Mouse (Mus musculus): Measurements from ENCODE around the gene Gm20765. TPM values are rescaled to one million over a fixed set of nuclear protein-coding genes. Genes with fewer than 3 reads are reported as not detected.
"Not testable (repeated sequence)": the region's sequence is repeated elsewhere in the genome, so short reads cannot be mapped to it uniquely, and the experiment has no call there.

The Gm20765 gene
- polyA plus RNA-seq (2016; fragmentation: Nextera tagmentation; extraction: Ambion mirVana): not detected in 2 replicates

GRCm38 (mm10) chr10:104185233-104185632, at the start of gene Gm20765:
TSS of gene Gm20765 (plus strand) at chr10:104185533.
- not testable (repeated sequence) for ATAC-seq (ENCODE audit: low FRiP score, low read depth); H3K4me1 ChIP-seq; H3K9me3 ChIP-seq; H3K9ac ChIP-seq (replicated peaks); H3K4me3 ChIP-seq; H3K4me2 ChIP-seq (replicated peaks); H3K27me3 ChIP-seq; H3K36me3 ChIP-seq; H3K27ac ChIP-seq (replicated peaks)
- no CpG with 5 or more reads among the region's 3 CpGs for WGBS

GRCm38 (mm10) chr10:104142687-104143086, 42.6 kb upstream of the Gm20765 start, which contains the start of gene Gm21293:
TSS of gene Gm21293 (plus strand) at chr10:104142987.
- H3K9me3 ChIP-seq; H3K4me2 ChIP-seq (replicated peaks); H3K27me3 ChIP-seq; H3K27ac ChIP-seq (replicated peaks); H3K4me1 ChIP-seq; H3K4me3 ChIP-seq; ATAC-seq (ENCODE audit: low FRiP score, low read depth); H3K36me3 ChIP-seq; H3K9ac ChIP-seq (replicated peaks): not testable (repeated sequence)
- no CpG with 5 or more reads among the region's 3 CpGs for WGBS

DNA sequence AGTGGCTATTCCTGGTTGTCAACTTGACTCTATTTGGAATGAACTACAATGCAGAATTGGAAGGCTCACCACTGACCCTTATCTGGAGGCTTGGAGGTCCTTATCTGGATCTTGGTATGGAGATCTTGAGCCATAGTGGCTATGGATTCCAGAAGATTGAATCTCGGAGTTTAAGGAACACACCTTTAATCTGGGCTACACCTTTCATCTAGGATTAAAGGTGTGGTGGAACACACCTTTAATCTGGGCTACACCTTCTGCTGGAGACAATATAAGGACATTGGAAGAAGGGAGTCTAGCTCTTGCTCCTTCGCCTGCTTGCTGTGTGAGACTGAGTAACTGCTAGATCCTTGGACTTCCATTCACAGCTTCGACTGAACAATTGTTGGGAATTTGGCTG, 34.1 kb upstream of the Gm20765 start, which contains the start of gene Gm6763:
TSS of gene Gm6763 (plus strand) at position 301 of the 400 bp plus-strand sequence.
- H3K9ac ChIP-seq (replicated peaks); H3K36me3 ChIP-seq; H3K9me3 ChIP-seq; H3K4me3 ChIP-seq; H3K4me2 ChIP-seq (replicated peaks); H3K27ac ChIP-seq (replicated peaks); H3K27me3 ChIP-seq; ATAC-seq (ENCODE audit: low FRiP score, low read depth); H3K4me1 ChIP-seq: not testable (repeated sequence)
- WGBS: no CpG with 5 or more reads among the region's 3 CpGs

DNA sequence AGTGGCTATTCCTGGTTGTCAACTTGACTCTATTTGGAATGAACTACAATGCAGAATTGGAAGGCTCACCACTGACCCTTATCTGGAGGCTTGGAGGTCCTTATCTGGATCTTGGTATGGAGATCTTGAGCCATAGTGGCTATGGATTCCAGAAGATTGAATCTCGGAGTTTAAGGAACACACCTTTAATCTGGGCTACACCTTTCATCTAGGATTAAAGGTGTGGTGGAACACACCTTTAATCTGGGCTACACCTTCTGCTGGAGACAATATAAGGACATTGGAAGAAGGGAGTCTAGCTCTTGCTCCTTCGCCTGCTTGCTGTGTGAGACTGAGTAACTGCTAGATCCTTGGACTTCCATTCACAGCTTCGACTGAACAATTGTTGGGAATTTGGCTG, 25.6 kb upstream of the Gm20765 start, which contains the start of gene Gm8764:
TSS of gene Gm8764 (plus strand) at position 301 of the 400 bp plus-strand sequence.
- not testable (repeated sequence) for H3K4me1 ChIP-seq; H3K9me3 ChIP-seq; H3K4me2 ChIP-seq (replicated peaks); ATAC-seq (ENCODE audit: low FRiP score, low read depth); H3K9ac ChIP-seq (replicated peaks); H3K4me3 ChIP-seq; H3K27ac ChIP-seq (replicated peaks); H3K27me3 ChIP-seq; H3K36me3 ChIP-seq
- WGBS: no CpG with 5 or more reads among the region's 3 CpGs

GRCm38 (mm10) chr10:104168215-104168614, 17.1 kb upstream of the Gm20765 start, which contains the start of gene Gm21304:
TSS of gene Gm21304 (plus strand) at chr10:104168515.
- not testable (repeated sequence) for ATAC-seq (ENCODE audit: low FRiP score, low read depth); H3K4me3 ChIP-seq; H3K27ac ChIP-seq (replicated peaks); H3K9me3 ChIP-seq; H3K27me3 ChIP-seq; H3K4me1 ChIP-seq; H3K4me2 ChIP-seq (replicated peaks); H3K36me3 ChIP-seq; H3K9ac ChIP-seq (replicated peaks)
- WGBS: no CpG with 5 or more reads among the region's 3 CpGs

DNA sequence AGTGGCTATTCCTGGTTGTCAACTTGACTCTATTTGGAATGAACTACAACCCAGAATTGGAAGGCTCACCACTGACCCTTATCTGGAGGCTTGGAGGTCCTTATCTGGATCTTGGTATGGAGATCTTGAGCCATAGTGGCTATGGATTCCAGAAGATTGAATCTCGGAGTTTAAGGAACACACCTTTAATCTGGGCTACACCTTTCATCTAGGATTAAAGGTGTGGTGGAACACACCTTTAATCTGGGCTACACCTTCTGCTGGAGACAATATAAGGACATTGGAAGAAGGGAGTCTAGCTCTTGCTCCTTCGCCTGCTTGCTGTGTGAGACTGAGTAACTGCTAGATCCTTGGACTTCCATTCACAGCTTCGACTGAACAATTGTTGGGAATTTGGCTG, 8.6 kb upstream of the Gm20765 start, which contains the start of gene Gm21312:
TSS of gene Gm21312 (plus strand) at position 301 of the 400 bp plus-strand sequence.
- H3K4me2 ChIP-seq (replicated peaks); ATAC-seq (ENCODE audit: low FRiP score, low read depth); H3K4me1 ChIP-seq; H3K27me3 ChIP-seq; H3K9me3 ChIP-seq; H3K27ac ChIP-seq (replicated peaks); H3K9ac ChIP-seq (replicated peaks); H3K4me3 ChIP-seq; H3K36me3 ChIP-seq: not testable (repeated sequence)
- WGBS: no CpG with 5 or more reads among the region's 3 CpGs

- H3K9me3 ChIP-seq; H3K4me2 ChIP-seq (replicated peaks); H3K4me1 ChIP-seq; H3K36me3 ChIP-seq; ATAC-seq (ENCODE audit: low FRiP score, low read depth); H3K4me3 ChIP-seq; H3K27ac ChIP-seq (replicated peaks); H3K27me3 ChIP-seq; H3K9ac ChIP-seq (replicated peaks): not testable (repeated sequence)
- WGBS: no CpG with 5 or more reads among the region's 3 CpGs
Observed at GRCm38 (mm10) chr10:104193742-104194141, 8.4 kb downstream of the Gm20765 start, which contains the start of gene Gm4340. TSS of gene Gm4340 (plus strand) at chr10:104194042.

DNA sequence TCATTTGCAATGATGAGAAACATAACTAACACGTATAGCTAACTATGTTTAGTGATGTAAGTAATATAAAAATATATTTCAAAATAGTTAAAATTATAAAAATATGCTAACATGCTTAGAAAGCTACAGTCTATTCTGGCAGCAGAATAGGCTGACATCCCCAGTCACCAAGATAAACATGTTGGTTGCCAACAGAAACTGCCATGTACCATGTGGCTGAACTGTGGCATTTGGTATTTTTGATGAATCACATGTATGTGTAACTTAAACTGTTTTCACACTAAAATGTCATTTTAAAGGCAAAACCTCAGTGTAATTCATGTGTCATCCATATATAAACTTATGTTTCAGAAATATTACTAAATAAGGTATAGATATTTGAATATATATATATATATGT, 24.3 kb downstream of the Gm20765 start:
- ATAC-seq (ENCODE audit: low FRiP score, low read depth): no peak
- no peaks in the 10 kb centered on the region for H3K27me3 ChIP-seq
- H3K4me3 ChIP-seq: no peak overlapping the region
- no peak overlapping the region for H3K9ac ChIP-seq (replicated peaks)
- H3K36me3 ChIP-seq: no peaks in the 10 kb centered on the region
- H3K27ac ChIP-seq (replicated peaks): no peak overlapping the region
- H3K4me2 ChIP-seq (replicated peaks): no peak overlapping the region
- H3K4me1 ChIP-seq: no peaks in the 10 kb centered on the region
- 90% methylated on average over 1 of the region's 1 CpGs for WGBS
- no peaks in the 10 kb centered on the region for H3K9me3 ChIP-seq

DNA sequence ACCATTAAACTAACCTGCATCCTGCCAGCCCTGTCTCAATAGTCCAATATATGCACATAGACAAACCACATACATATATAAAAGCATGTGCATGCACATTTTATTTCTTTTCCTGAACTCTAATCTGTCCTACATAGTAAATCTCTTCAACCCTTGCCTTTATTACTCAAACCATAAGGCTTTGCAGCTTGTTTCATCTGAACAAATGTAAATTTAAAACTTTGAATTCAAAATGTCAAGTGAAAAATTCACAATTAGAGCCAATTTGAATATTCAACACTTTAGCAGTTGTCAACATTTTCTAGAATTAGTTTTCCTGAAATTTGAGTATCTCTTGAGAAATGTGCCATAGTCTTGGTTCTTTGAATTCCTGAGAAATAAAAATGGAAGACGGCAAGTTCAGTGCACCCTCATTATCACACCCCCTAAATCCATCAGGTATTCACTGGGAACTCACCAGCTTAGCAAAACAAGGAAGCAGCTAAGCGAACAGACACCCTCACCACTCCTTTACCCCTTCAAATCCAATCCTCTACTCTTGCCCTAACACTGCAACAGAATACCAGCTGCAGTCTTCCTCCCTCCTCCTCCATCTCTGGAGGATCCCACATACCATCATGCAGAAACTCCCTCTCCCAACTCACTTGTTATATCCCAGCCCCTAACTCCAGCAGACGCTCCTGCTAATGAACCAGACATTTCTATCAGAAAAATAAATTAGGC, 25.1 kb downstream of the Gm20765 start:
- no peaks in the 10 kb centered on the region for H3K36me3 ChIP-seq
- no peak overlapping the region for H3K27ac ChIP-seq (replicated peaks)
- ATAC-seq (ENCODE audit: low FRiP score, low read depth): no peak
- H3K27me3 ChIP-seq: no peaks in the 10 kb centered on the region
- H3K4me2 ChIP-seq (replicated peaks): no peak overlapping the region
- H3K9ac ChIP-seq (replicated peaks): no peak overlapping the region
- H3K4me1 ChIP-seq: no peaks in the 10 kb centered on the region
- no peak overlapping the region for H3K4me3 ChIP-seq
- H3K9me3 ChIP-seq: no peaks in the 10 kb centered on the region
- 81% methylated on average over 3 of the region's 3 CpGs for WGBS

DNA sequence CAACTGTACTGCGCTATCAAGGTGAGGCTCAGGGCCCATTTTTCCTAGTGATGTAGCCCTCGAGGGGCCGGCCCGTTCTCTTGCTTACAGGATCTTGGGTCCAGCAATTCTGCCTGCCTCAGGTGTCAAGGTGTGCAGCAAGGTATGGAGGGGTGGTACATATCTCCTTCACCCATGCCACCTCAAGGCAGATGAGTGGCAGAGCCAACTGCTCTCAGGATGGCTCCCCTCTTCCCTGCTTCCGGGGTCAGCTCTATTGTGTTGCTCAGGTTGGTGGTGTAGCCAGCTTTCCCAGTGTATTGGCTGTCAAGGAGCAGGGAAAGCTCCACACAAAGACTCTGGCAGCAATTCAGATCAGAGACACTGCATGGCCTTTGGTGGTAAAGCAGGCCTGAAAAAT, 29.2 kb downstream of the Gm20765 start:
- Histone ChIP-seq H3K36me3 (no peaks in the 10 kb centered on the region), H3K27ac (replicated peaks) (no peak overlapping the region), H3K27me3 (no peaks in the 10 kb centered on the region), H3K9me3 (no peaks in the 10 kb centered on the region), H3K9ac (replicated peaks) (no peak overlapping the region), H3K4me2 (replicated peaks) (no peak overlapping the region), H3K4me1 (no peaks in the 10 kb centered on the region), H3K4me3 (no peak overlapping the region)
- WGBS: 88% methylated on average over 5 of the region's 5 CpGs
- ATAC-seq (ENCODE audit: low FRiP score, low read depth): no peak; the same call in 1 of the 2 replicates

- no peak for ATAC-seq (ENCODE audit: low FRiP score, low read depth)
- no peak overlapping the region for H3K9ac ChIP-seq (replicated peaks)
- H3K4me3 ChIP-seq: no peak overlapping the region
- H3K4me2 ChIP-seq (replicated peaks): no peak overlapping the region
- H3K4me1 ChIP-seq: no peaks in the 10 kb centered on the region
- WGBS: 91% methylated on average over 6 of the region's 6 CpGs
- no peaks in the 10 kb centered on the region for H3K36me3 ChIP-seq
- H3K27me3 ChIP-seq: no peaks in the 10 kb centered on the region
- no peak overlapping the region for H3K27ac ChIP-seq (replicated peaks)
- H3K9me3 ChIP-seq: no peaks in the 10 kb centered on the region
Observed at GRCm38 (mm10) chr10:104220303-104221021, 35.1 kb downstream of the Gm20765 start.

All from midbrain, embryonic 12.5 days (tissue).